Mouse (Mus musculus) CH12.LX (cell line): ENCODE results near the gene Myo1g. TPM values are rescaled to one million over a fixed set of nuclear protein-coding genes. Genes with fewer than 3 reads are reported as not detected.

ENCODE experiments used
- DNase-seq: peaks from one replicate; pipeline ENCODE4 v3.0.0-alpha.2; 2013; ENCODE audit errors: extremely low read depth
- H3K27ac ChIP-seq: 2 replicates; pipeline ENCODE4 v1.5.1; 2012; ENCODE audit warnings: low read depth, mild to moderate bottlenecking, control low read depth, moderate library complexity; ENCODE audit not compliant: insufficient read depth
- H3K27me3 ChIP-seq: replicated peaks from 2 replicates; pipeline ENCODE3; 2012; ENCODE audit warnings: inconsistent platforms
- H3K36me3 ChIP-seq, 2 experiments: replicated peaks in 1 of 2; 2 replicates each; pipeline versions ENCODE3 to v1.6.1; 2012; ENCODE audit warnings: inconsistent platforms in 1 of 2, low read length in 1 of 2, mild to moderate bottlenecking in 1 of 2, mixed read lengths in 1 of 2, moderate library complexity in 1 of 2; ENCODE audit not compliant: control insufficient read depth in 1 of 2, insufficient read depth in 1 of 2
- H3K4me1 ChIP-seq, 2 experiments: 2 replicates each; pipeline ENCODE4 v1.6.1; 2012; ENCODE audit warnings: inconsistent platforms in 1 of 2, moderate library complexity in 1 of 2; ENCODE audit not compliant: insufficient read depth in 2 of 2, control insufficient read depth in 1 of 2
- H3K4me2 ChIP-seq: 2 replicates; pipeline ENCODE4 v1.6.1; 2012; ENCODE audit warnings: low read depth, mild to moderate bottlenecking, control low read depth; ENCODE audit not compliant: poor library complexity, insufficient read depth, severe bottlenecking
- H3K4me3 ChIP-seq, 3 experiments: fragments of 150-350 bp in 1 of 3; sonication (generic) in 1 of 3; replicated peaks in 1 of 3; 2 replicates each; pipeline versions ENCODE3 to v1.5.1; 2011 to 2012; ENCODE audit warnings: low read depth in 2 of 3, low read length in 2 of 3, mild to moderate bottlenecking in 2 of 3, moderate library complexity in 2 of 3, control low read depth in 1 of 3, improper control_type of control experiment in 1 of 3, inconsistent platforms in 1 of 3, mixed read lengths in 1 of 3; ENCODE audit not compliant: poor library complexity in 1 of 3
- H3K79me2 ChIP-seq: replicated peaks from 2 replicates; pipeline ENCODE4 v1.6.1; 2012; ENCODE audit warnings: mild to moderate bottlenecking, moderate library complexity; ENCODE audit not compliant: control insufficient read depth, poor library complexity, insufficient read depth, severe bottlenecking; ENCODE audit errors: extremely low read depth
- H3K9ac ChIP-seq: 2 replicates; pipeline ENCODE4 v1.6.1; 2012; ENCODE audit warnings: low read depth, mild to moderate bottlenecking, control low read depth, moderate library complexity; ENCODE audit not compliant: insufficient read depth
- H3K9me3 ChIP-seq: replicated peaks from 2 replicates; pipeline ENCODE3; 2012; ENCODE audit warnings: low read length, inconsistent platforms, mixed read lengths
- BHLHE40 ChIP-seq: IDR thresholded peaks from 2 replicates; pipeline ENCODE4 v1.6.1; 2011; ENCODE audit warnings: mild to moderate bottlenecking, low read depth, low read length, improper control_type of control experiment
- CHD1 ChIP-seq: IDR thresholded peaks from 2 replicates; pipeline ENCODE4 v1.6.1; 2012; ENCODE audit warnings: low read depth, low read length, improper control_type of control experiment, inconsistent platforms
- CHD2 ChIP-seq: IDR thresholded peaks from 2 replicates; pipeline ENCODE4 v1.6.1; 2011; ENCODE audit warnings: low read length, improper control_type of control experiment
- CTCF ChIP-seq, 2 experiments: IDR thresholded peaks in 1 of 2; conservative IDR thresholded peaks in 1 of 2; 2 replicates each; pipeline ENCODE4 v1.5.1; 2011 to 2012; ENCODE audit warnings: low read depth in 2 of 2, low read length in 2 of 2, improper control_type of control experiment in 1 of 2, inconsistent platforms in 1 of 2, mild to moderate bottlenecking in 1 of 2, moderate library complexity in 1 of 2
- ELF1 ChIP-seq: IDR thresholded peaks from 2 replicates; pipeline ENCODE4 v1.6.1; 2014; ENCODE audit warnings: low read depth, mild to moderate bottlenecking, inconsistent platforms, low read length, improper control_type of control experiment
- EP300 ChIP-seq: IDR thresholded peaks from 2 replicates; pipeline ENCODE4 v1.6.1; 2011; ENCODE audit warnings: low read length, improper control_type of control experiment
- ETS1 ChIP-seq: conservative IDR thresholded peaks from 2 replicates; pipeline ENCODE4 v1.6.1; 2012; ENCODE audit warnings: low read depth, mild to moderate bottlenecking, inconsistent platforms, low read length, improper control_type of control experiment, moderate library complexity
- GABPA ChIP-seq: IDR thresholded peaks from 2 replicates; pipeline ENCODE4 v1.6.1; 2012; ENCODE audit warnings: low read depth, low read length, improper control_type of control experiment, inconsistent platforms; ENCODE audit not compliant: insufficient replicate concordance
- HCFC1 ChIP-seq: IDR thresholded peaks from 2 replicates; pipeline ENCODE4 v1.6.1; 2012; ENCODE audit warnings: low read depth, mild to moderate bottlenecking, inconsistent platforms, low read length, improper control_type of control experiment
- JUN ChIP-seq: IDR thresholded peaks from 2 replicates; pipeline ENCODE4 v1.6.1; 2011; ENCODE audit warnings: low read depth, mild to moderate bottlenecking, low read length, improper control_type of control experiment, moderate library complexity; ENCODE audit not compliant: insufficient read depth
- KAT2A ChIP-seq: IDR thresholded peaks from 2 replicates; pipeline ENCODE4 v1.6.1; 2012; ENCODE audit warnings: low read length, improper control_type of control experiment, inconsistent platforms; ENCODE audit not compliant: insufficient replicate concordance
- MAFK ChIP-seq: IDR thresholded peaks from 2 replicates; pipeline ENCODE4 v1.6.1; 2011; ENCODE audit warnings: low read length, improper control_type of control experiment; ENCODE audit not compliant: insufficient replicate concordance
- MAX ChIP-seq: IDR thresholded peaks from 2 replicates; pipeline ENCODE4 v1.6.1; 2011; ENCODE audit warnings: low read length, improper control_type of control experiment
- MAZ ChIP-seq: IDR thresholded peaks from 2 replicates; pipeline ENCODE4 v1.6.1; 2012; ENCODE audit warnings: low read depth, mild to moderate bottlenecking, inconsistent platforms, low read length, improper control_type of control experiment, moderate library complexity
- MEF2A ChIP-seq: IDR thresholded peaks from 2 replicates; pipeline ENCODE4 v1.6.1; 2014; ENCODE audit warnings: low read depth, mild to moderate bottlenecking, inconsistent platforms, low read length, improper control_type of control experiment, borderline replicate concordance
- MXI1 ChIP-seq: IDR thresholded peaks from 2 replicates; pipeline ENCODE4 v1.6.1; 2011; ENCODE audit warnings: mild to moderate bottlenecking, low read depth, low read length, improper control_type of control experiment
- MYC ChIP-seq: IDR thresholded peaks from 2 replicates; pipeline ENCODE4 v1.6.1; 2011; ENCODE audit warnings: low read depth, mild to moderate bottlenecking, improper control_type of control experiment, low read length
- NELFE ChIP-seq: IDR thresholded peaks from 2 replicates; pipeline ENCODE4 v1.6.1; 2011; ENCODE audit warnings: low read depth, low read length, improper control_type of control experiment
- NRF1 ChIP-seq: IDR thresholded peaks from 2 replicates; pipeline ENCODE4 v1.6.1; 2014; ENCODE audit warnings: low read depth, mild to moderate bottlenecking, inconsistent platforms, low read length, improper control_type of control experiment, moderate library complexity
- PAX5 ChIP-seq: IDR thresholded peaks from 2 replicates; pipeline ENCODE4 v1.6.1; 2012; ENCODE audit warnings: low read length, inconsistent platforms, mixed read lengths
- POLR2A ChIP-seq: IDR thresholded peaks from 2 replicates; pipeline ENCODE4 v1.6.1; 2011; ENCODE audit warnings: low read depth, mild to moderate bottlenecking, improper control_type of control experiment, low read length
- POLR2AphosphoS2 ChIP-seq: IDR thresholded peaks from 2 replicates; pipeline ENCODE4 v1.6.1; 2011; ENCODE audit warnings: low read depth, low read length, improper control_type of control experiment
- RAD21 ChIP-seq: IDR thresholded peaks from 2 replicates; pipeline ENCODE4 v1.6.1; 2011; ENCODE audit warnings: low read depth, mild to moderate bottlenecking, low read length, improper control_type of control experiment, moderate library complexity
- RCOR1 ChIP-seq: conservative IDR thresholded peaks from 2 replicates; pipeline ENCODE4 v1.6.1; 2012; ENCODE audit warnings: low read depth, mild to moderate bottlenecking, inconsistent platforms, low read length, improper control_type of control experiment
- SIN3A ChIP-seq: IDR thresholded peaks from 2 replicates; pipeline ENCODE4 v1.6.1; 2012; ENCODE audit warnings: low read length, improper control_type of control experiment, inconsistent platforms
- SMC3 ChIP-seq: IDR thresholded peaks from 2 replicates; pipeline ENCODE4 v1.6.1; 2011; ENCODE audit warnings: low read depth, low read length, improper control_type of control experiment
- TBP ChIP-seq: conservative IDR thresholded peaks from 2 replicates; pipeline ENCODE4 v1.6.1; 2011; ENCODE audit warnings: low read depth, low read length, improper control_type of control experiment
- TCF12 ChIP-seq: IDR thresholded peaks from 2 replicates; pipeline ENCODE4 v1.6.1; 2014; ENCODE audit warnings: low read depth, mild to moderate bottlenecking, inconsistent platforms, low read length, improper control_type of control experiment
- USF1 ChIP-seq: IDR thresholded peaks from 2 replicates; pipeline ENCODE4 v1.6.1; 2014; ENCODE audit warnings: low read depth, mild to moderate bottlenecking, inconsistent platforms, low read length, improper control_type of control experiment
- USF2 ChIP-seq: conservative IDR thresholded peaks from 2 replicates; pipeline ENCODE4 v1.6.1; 2011; ENCODE audit warnings: low read depth, low read length, improper control_type of control experiment
- ZC3H11A ChIP-seq: IDR thresholded peaks from 2 replicates; pipeline ENCODE4 v1.6.1; 2012; ENCODE audit warnings: low read depth, mild to moderate bottlenecking, inconsistent platforms, low read length, improper control_type of control experiment
- ZKSCAN1 ChIP-seq: IDR thresholded peaks from 2 replicates; pipeline ENCODE4 v1.6.1; 2012; ENCODE audit warnings: low read depth, inconsistent platforms, low read length, improper control_type of control experiment, borderline replicate concordance
- ZMIZ1 ChIP-seq: IDR thresholded peaks from 2 replicates; pipeline ENCODE4 v1.6.1; 2012; ENCODE audit warnings: low read depth, mild to moderate bottlenecking, inconsistent platforms, low read length, improper control_type of control experiment
- ZNF384 ChIP-seq: IDR thresholded peaks from 2 replicates; pipeline ENCODE4 v1.6.1; 2012; ENCODE audit warnings: low read depth, low read length, improper control_type of control experiment, inconsistent platforms
- dilution Hi-C: fragments of 300-500 bp; cut with MboI; formaldehyde crosslinking; loops from 2 replicates; pipeline ENCODE4 v1.14.3; 2020; ENCODE audit warnings: low sequenced_read_pairs; ENCODE audit not compliant: extremely low pct_unique_long_range_greater_than_20kb, extremely low pct_ligation_motif_present
- in situ Hi-C: fragments of 300-500 bp; cut with MboI; formaldehyde crosslinking; loops from 3 replicates; pipeline ENCODE4 v1.14.3; 2019; ENCODE audit warnings: low sequenced_read_pairs, low pct_ligation_motif_present, low pct_unique_long_range_greater_than_20kb, mixed read lengths
- polyA plus RNA-seq: library from polyadenylated mRNA; unstranded; fragments of >175 nt; gene quantifications from 2 replicates; pipeline ENCODE4 v1.2.1, GENCODE M21; 2012; ENCODE audit warnings: low read depth; ENCODE audit not compliant: insufficient read length
- total RNA-seq, 2 experiments: library from RNA; depleted of rRNA; stranded (reverse); fragments of 300-350 nt in 1 of 2; fragments of >200 nt in 1 of 2; gene quantifications; 2 replicates each; pipeline ENCODE4 v1.2.3; 2012 to 2014

Myo1g gene
- total and polyA plus RNA-seq, 3 experiments = 268 to 335 (median 284) TPM

DNA sequence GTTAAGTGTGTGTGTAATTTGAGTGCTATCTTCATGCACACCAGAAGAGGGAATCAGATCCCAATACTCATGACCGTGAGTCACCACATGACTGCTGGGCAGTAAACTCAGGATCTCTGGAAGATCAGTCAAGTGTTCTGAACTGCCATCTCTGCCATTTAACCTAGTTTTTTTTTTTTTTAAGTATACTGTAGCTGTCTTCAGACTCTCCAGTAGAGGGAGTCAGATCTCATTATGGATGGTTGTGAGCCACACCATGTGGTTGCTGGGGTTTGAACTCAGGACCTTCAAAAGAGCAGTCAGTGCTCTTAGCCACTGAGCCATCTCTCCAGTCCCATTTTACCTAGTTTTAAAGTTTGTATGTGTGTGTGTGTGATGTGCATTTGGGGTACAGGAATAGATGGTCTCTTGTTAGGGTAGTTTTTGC, 2.9 kb upstream of the Myo1g start:
- dilution Hi-C loops (no loop called here), in situ Hi-C loops (no loop called here)
- Histone ChIP-seq H3K27me3 (no peaks in the 10 kb centered on the region), H3K4me2 (peak overlapping the region; percentile 52; the same call in 1 of the 2 replicates), H3K27ac (peak overlapping the region; percentile 95), H3K36me3 (peaks cover 29 to 41% of the 10 kb centered on the region in 2 experiments), H3K9me3 (peaks cover 2% of the 10 kb centered on the region)
- TF ChIP-seq ZNF384 (peak; percentile 95), GABPA (no peak), NRF1 (no peak), USF1 (no peak), BHLHE40 (no peak), MAX (peak; percentile 19; the same call in 1 of the 2 replicates), KAT2A (no peak), ZC3H11A (no peak), MEF2A (no peak), CHD1 (no peak), ZMIZ1 (no peak), SMC3 (peak; percentile 10), USF2 (no peak), EP300 (no peak), MXI1 (no peak; the same call in none of the 2 replicates), POLR2A (peak; percentile 55; the same call in 1 of the 2 replicates), MYC (peak; percentile 94), TBP (peak; percentile 81; the same call in 1 of the 2 replicates), RCOR1 (no peak), ETS1 (no peak), CHD2 (no peak), TCF12 (no peak), RAD21 (peak; percentile 30), MAZ (no peak; the same call in 1 of the 2 replicates), ZKSCAN1 (no peak), JUN (no peak), POLR2AphosphoS2 (no peak), SIN3A (no peak), ELF1 (no peak), MAFK (no peak), HCFC1 (peak; percentile 3; the same call in 1 of the 2 replicates), PAX5 (no peak), NELFE (no peak), CTCF (conservative IDR thresholded peaks at IDR 0.05 in 1 of 2, IDR thresholded peaks at IDR 0.05 in 1 of 2; ENCODE audit: low read depth in 2 of 2, low read length in 2 of 2) (peak; percentile 49 to 70; a peak in 3 of 4 replicates)
- TF ChIP-seq, all 38 proteins: peak for 9
- Histone ChIP-seq H3K79me2 (peaks cover 46% of the 10 kb centered on the region), H3K4me1 (peaks cover 21 to 50% of the 10 kb centered on the region in 2 experiments), H3K9ac (no peak overlapping the region; the same call in 1 of the 2 replicates), H3K4me3 (no peak overlapping the region)
- DNase-seq = peak; percentile 75
